10 mouse cellular contexts compared by ENCODE assay signal in the genomic region with DNA sequence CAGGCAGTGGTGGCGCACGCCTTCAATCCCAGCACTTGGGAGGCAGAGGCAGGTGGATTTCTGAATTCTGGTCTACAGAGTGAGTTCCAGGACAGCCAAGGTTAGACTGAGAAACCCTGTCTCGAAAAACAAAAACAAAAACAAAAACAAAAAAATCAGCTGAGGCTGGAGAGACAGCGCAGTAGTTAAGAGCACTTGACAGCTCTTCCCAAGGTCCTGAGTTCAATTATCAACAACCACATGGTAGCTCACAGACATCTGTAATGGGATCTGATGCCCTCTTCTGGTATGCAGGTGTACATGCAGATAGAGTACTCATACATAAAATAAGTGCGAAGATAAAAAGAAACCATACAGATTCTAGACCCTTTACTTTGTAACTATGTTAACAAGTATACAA. TPM values are rescaled to one million over a fixed set of nuclear protein-coding genes. Genes with fewer than 3 reads are reported as not detected.
A peak's percentile ranks its signal among the peaks of the same experiment; 100 is the strongest.
DNase-seq lines count a peak whose midpoint lies in the region; ATAC-seq and TF ChIP-seq lines count a peak whose summit lies in the region.
"Had no signal": no experiment of that assay in that cellular context is flagged by ENCODE, and none has a peak within 500 bp of the region (broad histone marks: within the 10 kb centered on the region; RNA-seq: fewer than 3 reads in every experiment).

No protein-coding gene starts in this region.

- H3K36me3 ChIP-seq in lung, postnatal 0 days (ENCODE audit: insufficient read depth, low read length) = peaks cover 14% of the 10 kb centered on the region; the same call in 1 of the 2 replicates
- H3K36me3 ChIP-seq in limb, embryonic 10.5 days = peaks cover 35% of the 10 kb centered on the region
- peaks cover 24% of the 10 kb centered on the region for H3K36me3 ChIP-seq in midbrain, postnatal 0 days (ENCODE audit: insufficient read depth, low read length)

- 69% methylated on average over 5 of the region's 5 CpGs for WGBS in lung, postnatal 0 days
- 76% methylated on average over 5 of the region's 5 CpGs for WGBS in limb, embryonic 10.5 days
- WGBS in midbrain, postnatal 0 days = 77% methylated on average over 5 of the region's 5 CpGs

- DNase-seq in CD4-positive, CD25-positive, alpha-beta regulatory T cell, adult 2 months (ENCODE audit: low read depth, low spot score) = peak; percentile 33
- no peak for DNase-seq in lung, postnatal 0 days (ENCODE audit: low spot score)
- DNase-seq in lung, postnatal 25 days (ENCODE audit: low spot score) = no peak
- no peak for DNase-seq in limb, embryonic 10.5 days (ENCODE audit: low spot score)
- DNase-seq in midbrain, postnatal 0 days (ENCODE audit: low spot score) = no peak
- no peak for DNase-seq in urinary bladder, postnatal 4 days (ENCODE audit: low spot score in 2 of 2)
- no peak for DNase-seq in layer of hippocampus, adult 8-10 months (ENCODE audit: low spot score in 2 of 2)

- TF ChIP-seq EP300 in lung, postnatal 0 days (IDR thresholded peaks at IDR 0.05) = no peak

- no peak overlapping the region for H3K9ac ChIP-seq in lung, postnatal 0 days (replicated peaks; ENCODE audit: low read depth)
- H3K9ac ChIP-seq in midbrain, postnatal 0 days (replicated peaks; ENCODE audit: low read length, poor library complexity, severe bottlenecking) = no peak overlapping the region
- H3K9ac ChIP-seq: heart, embryonic 12.5 days; hindbrain, embryonic 15.5 days had no signal

- H3K27ac ChIP-seq in lung, postnatal 0 days (ENCODE audit: low read length) = no peak overlapping the region
- no peak overlapping the region for H3K27ac ChIP-seq in limb, embryonic 10.5 days
- H3K27ac ChIP-seq in midbrain, postnatal 0 days (ENCODE audit: low read depth, low read length) = no peak overlapping the region

- H3K4me2 ChIP-seq in lung, postnatal 0 days (replicated peaks; ENCODE audit: low read depth, low read length) = no peak overlapping the region
- H3K4me2 ChIP-seq in midbrain, postnatal 0 days (ENCODE audit: low read depth, low read length, poor library complexity, severe bottlenecking) = no peak overlapping the region

- peak; percentile 48 for TF ChIP-seq CTCF in lung, postnatal 0 days (IDR thresholded peaks at IDR 0.05)
- TF ChIP-seq CTCF in midbrain, postnatal 0 days (IDR thresholded peaks at IDR 0.05) = peak; percentile 43

- H3K4me1 ChIP-seq in lung, postnatal 0 days (ENCODE audit: insufficient read depth, low read depth, low read length) = peaks cover 11% of the 10 kb centered on the region
- peaks cover 19% of the 10 kb centered on the region for H3K4me1 ChIP-seq in limb, embryonic 10.5 days
- peaks cover 5% of the 10 kb centered on the region for H3K4me1 ChIP-seq in midbrain, postnatal 0 days (ENCODE audit: insufficient read depth, low read length)

- ATAC-seq in CD4-positive, CD25-positive, alpha-beta regulatory T cell, adult 4 months = no peak
- no peak for ATAC-seq in lung, postnatal 0 days
- ATAC-seq in midbrain, postnatal 0 days (ENCODE audit: low FRiP score) = no peak

- H3K27me3 ChIP-seq in lung, postnatal 0 days (replicated peaks; ENCODE audit: insufficient read depth, low read length) = no peaks in the 10 kb centered on the region
- H3K27me3 ChIP-seq in limb, embryonic 10.5 days (ENCODE audit: low read depth, poor library complexity, severe bottlenecking) = no peaks in the 10 kb centered on the region
- no peaks in the 10 kb centered on the region for H3K27me3 ChIP-seq in midbrain, postnatal 0 days (ENCODE audit: insufficient read depth, low read length)
- H3K27me3 ChIP-seq: heart, embryonic 12.5 days; hindbrain, embryonic 15.5 days had no signal

- H3K9me3 ChIP-seq in lung, postnatal 0 days (ENCODE audit: low read length) = no peaks in the 10 kb centered on the region
- H3K9me3 ChIP-seq in limb, embryonic 10.5 days (replicated peaks) = no peaks in the 10 kb centered on the region
- no peaks in the 10 kb centered on the region for H3K9me3 ChIP-seq in midbrain, postnatal 0 days (ENCODE audit: low read length)
- H3K9me3 ChIP-seq: heart, embryonic 12.5 days; hindbrain, embryonic 15.5 days had no signal

- H3K4me3 ChIP-seq in lung, postnatal 0 days (ENCODE audit: low read depth, low read length) = no peak overlapping the region
- H3K4me3 ChIP-seq in limb, embryonic 10.5 days = peak overlapping the region; percentile 92; the same call in 1 of the 2 replicates
- no peak overlapping the region for H3K4me3 ChIP-seq in midbrain, postnatal 0 days (ENCODE audit: low read depth, low read length)

RNA-seq across cellular contexts. Expression of gene Rpl11, which starts 0.6 kb away (rescaled TPM):
- polyA plus RNA-seq in CD4-positive, CD25-positive, alpha-beta regulatory T cell, adult 4 months (2017; shearing (Covaris generic)) = 1,000 to 10,000 TPM in 1 of 2 experiments, 100 to 1,000 TPM in 1; 954 to 1,576 TPM
- 325 and 355 TPM in 2 replicates for polyA plus RNA-seq in lung, postnatal 0 days (2015; fragmentation: Nextera tagmentation; extraction: Ambion mirVana)
- 510 and 589 TPM in 2 replicates for polyA plus RNA-seq in limb, embryonic 10.5 days (2016; fragmentation: Nextera tagmentation; extraction: Ambion mirVana)
- 601 and 1,077 TPM in 2 replicates for total RNA-seq in midbrain, postnatal 0 days (2014; rRNA removed)
- 273 and 275 TPM in 2 replicates for polyA plus RNA-seq in midbrain, postnatal 0 days (2015; fragmentation: Nextera tagmentation; extraction: Ambion mirVana)
- 100 to 1,000 TPM; 193 to 354 (median 274) TPM for total RNA-seq in layer of hippocampus, adult 8-10 months (2022)

RNA-seq across cellular contexts. Expression of gene Eloa, which starts 32.3 kb away (rescaled TPM):
- polyA plus RNA-seq in CD4-positive, CD25-positive, alpha-beta regulatory T cell, adult 4 months (2017; shearing (Covaris generic)) = 10 to 100 TPM; 44.5 to 58.9 TPM
- polyA plus RNA-seq in lung, postnatal 0 days (2015; fragmentation: Nextera tagmentation; extraction: Ambion mirVana) = 25.6 and 26.8 TPM in 2 replicates
- 33.2 and 38.9 TPM in 2 replicates for polyA plus RNA-seq in limb, embryonic 10.5 days (2016; fragmentation: Nextera tagmentation; extraction: Ambion mirVana)
- 23.3 and 27.7 TPM in 2 replicates for total RNA-seq in midbrain, postnatal 0 days (2014; rRNA removed)
- 19.0 and 19.3 TPM in 2 replicates for polyA plus RNA-seq in midbrain, postnatal 0 days (2015; fragmentation: Nextera tagmentation; extraction: Ambion mirVana)
- total RNA-seq in layer of hippocampus, adult 8-10 months (2022) = 10 to 100 TPM; 26.3 to 30.5 (median 28.8) TPM
